Mouse (Mus musculus): ENCODE data around the gene Cit.

- TF ChIP-seq GABPA (IDR thresholded peaks at IDR 0.05; ENCODE audit: low read depth, low read length) (no peak), ETS1 (IDR thresholded peaks at IDR 0.05; ENCODE audit: low read depth, low read length) (no peak)
Measured at GRCm38 (mm10) chr5:115978255-115978654, 133.2 kb downstream of the Cit start.

All from MEL (cell line).